Mouse (Mus musculus) neural tube, embryonic 14.5 days (tissue): ENCODE measurements around the gene Mgll. TPM values are rescaled to one million over a fixed set of nuclear protein-coding genes. Genes with fewer than 3 reads are reported as not detected.

ENCODE experiments used
- ATAC-seq: fragments of 200-750 bp; cut with Nextera tagmentation; 2 replicates; pipeline ENCODE4 v1.8.0; 2017; ENCODE audit warnings: low read depth, mild to moderate bottlenecking, moderate TSS enrichment, moderate library complexity
- H3K27ac ChIP-seq: fragments of 300-500 bp; sonication (generic); 2 replicates; pipeline ENCODE4 v1.5.1; 2014; ENCODE audit warnings: low read depth, mild to moderate bottlenecking, control low read depth, low read length, moderate library complexity, mixed read lengths
- H3K27me3 ChIP-seq: fragments of 300-500 bp; sonication (generic); 2 replicates; pipeline ENCODE4 v1.6.1; 2014; ENCODE audit warnings: low read length; ENCODE audit not compliant: control insufficient read depth, insufficient read depth
- H3K36me3 ChIP-seq: fragments of 300-500 bp; sonication (generic); 2 replicates; pipeline ENCODE4 v1.6.1; 2014; ENCODE audit warnings: low read length, mixed read lengths; ENCODE audit not compliant: control insufficient read depth, insufficient read depth
- H3K4me1 ChIP-seq: fragments of 300-500 bp; sonication (generic); 2 replicates; pipeline ENCODE4 v1.6.1; 2014; ENCODE audit warnings: low read length; ENCODE audit not compliant: control insufficient read depth, insufficient read depth
- H3K4me2 ChIP-seq: fragments of 300-500 bp; sonication (generic); 2 replicates; pipeline ENCODE4 v1.6.1; 2014; ENCODE audit warnings: mild to moderate bottlenecking, low read depth, low read length, control low read depth
- H3K4me3 ChIP-seq: fragments of 300-500 bp; sonication (generic); 2 replicates; pipeline ENCODE4 v1.5.1; 2014; ENCODE audit warnings: low read depth, low read length, control low read depth, mixed read lengths
- H3K9ac ChIP-seq: fragments of 300-500 bp; sonication (generic); replicated peaks from 2 replicates; pipeline ENCODE4 v1.6.1; 2014; ENCODE audit warnings: low read depth, mild to moderate bottlenecking, control low read depth, low read length, mixed read lengths
- H3K9me3 ChIP-seq: fragments of 300-500 bp; sonication (generic); 2 replicates; pipeline ENCODE4 v1.6.1; 2016; ENCODE audit warnings: low read length; ENCODE audit not compliant: control insufficient read depth
- WGBS: fragments of 180-500 bp; shearing (Covaris S2); extraction: QIAGEN DNeasy Blood & Tissue Kit; methylation state at CpG from one replicate; pipeline ENCODE4 v1.1.7; 2014; 5-methylcytosine and 5-hydroxymethylcytosine counted together
- polyA plus RNA-seq: library from polyadenylated mRNA; unstranded; fragments of >200 nt; fragmentation: Nextera tagmentation; extraction: Ambion mirVana; gene quantifications from 2 replicates; pipeline ENCODE4 v1.2.1, GENCODE M21; 2014

Mgll gene
- polyA plus RNA-seq, 1 experiment from 2014 or later: 73.4 TPM

GRCm38 (mm10) chr6:88829579-88829978 lies 105.4 kb downstream of the Mgll start:
- Histone ChIP-seq H3K27me3 (no peaks in the 10 kb centered on the region), H3K27ac (no peak overlapping the region), H3K36me3 (no peaks in the 10 kb centered on the region), H3K4me1 (peaks cover 8% of the 10 kb centered on the region; the same call in 1 of the 2 replicates), H3K9me3 (no peaks in the 10 kb centered on the region), H3K4me3 (no peak overlapping the region), H3K9ac (no peak overlapping the region), H3K4me2 (no peak overlapping the region)
- no peak for ATAC-seq
- 87% methylated on average over 4 of the region's 4 CpGs for WGBS

GRCm38 (mm10) chr6:88830112-88830702 lies 106.0 kb downstream of the Mgll start:
- no peak for ATAC-seq
- no peak overlapping the region for H3K9ac ChIP-seq
- WGBS: 84% methylated on average over 6 of the region's 6 CpGs

GRCm38 (mm10) chr6:88831456-88831855 lies 107.2 kb downstream of the Mgll start:
- Histone ChIP-seq H3K36me3 (0 out of 2 replicates have a peak, but pooled peaks cover 5% of the 10 kb centered on the region), H3K4me3 (no peak overlapping the region), H3K9ac (no peak overlapping the region), H3K27ac (no peak overlapping the region), H3K4me2 (no peak overlapping the region), H3K27me3 (no peaks in the 10 kb centered on the region), H3K9me3 (no peaks in the 10 kb centered on the region), H3K4me1 (peaks cover 8% of the 10 kb centered on the region; the same call in 1 of the 2 replicates)
- ATAC-seq: peak; percentile 62
- WGBS: 26% methylated on average over 8 of the region's 8 CpGs

More at GRCm38 (mm10) chr6:88830112-88830702, 106.0 kb downstream of the Mgll start:
- H3K4me2 ChIP-seq: no peak overlapping the region
- H3K4me1 ChIP-seq: peaks cover 8% of the 10 kb centered on the region; the same call in 1 of the 2 replicates
- no peak overlapping the region for H3K27ac ChIP-seq
- no peaks in the 10 kb centered on the region for H3K27me3 ChIP-seq
- no peaks in the 10 kb centered on the region for H3K36me3 ChIP-seq
- H3K4me3 ChIP-seq: no peak overlapping the region
- no peaks in the 10 kb centered on the region for H3K9me3 ChIP-seq

GRCm38 (mm10) chr6:88832663-88833062 lies 108.5 kb downstream of the Mgll start:
- peaks cover 9% of the 10 kb centered on the region for H3K36me3 ChIP-seq
- H3K27ac ChIP-seq: no peak overlapping the region
- peak; percentile 39; the same call in 1 of the 2 replicates for ATAC-seq
- no peaks in the 10 kb centered on the region for H3K27me3 ChIP-seq
- WGBS: 72% methylated on average over 5 of the region's 5 CpGs
- 0 out of 2 replicates have a peak, but pooled peaks cover 3% of the 10 kb centered on the region for H3K4me1 ChIP-seq
- no peaks in the 10 kb centered on the region for H3K9me3 ChIP-seq
- no peak overlapping the region for H3K4me3 ChIP-seq
- no peak overlapping the region for H3K9ac ChIP-seq
- no peak overlapping the region for H3K4me2 ChIP-seq

GRCm38 (mm10) chr6:88833340-88834140 lies 109.3 kb downstream of the Mgll start:
- no peak overlapping the region for H3K4me3 ChIP-seq
- no peaks in the 10 kb centered on the region for H3K9me3 ChIP-seq
- H3K27ac ChIP-seq: no peak overlapping the region
- H3K4me2 ChIP-seq: no peak overlapping the region
- 0 out of 2 replicates have a peak, but pooled peaks cover 2% of the 10 kb centered on the region for H3K4me1 ChIP-seq
- H3K27me3 ChIP-seq: no peaks in the 10 kb centered on the region
- H3K9ac ChIP-seq: no peak overlapping the region
- H3K36me3 ChIP-seq: peaks cover 18% of the 10 kb centered on the region
- no peak for ATAC-seq
- 83% methylated on average over 5 of the region's 5 CpGs for WGBS

GRCm38 (mm10) chr6:88835047-88835446 lies 110.8 kb downstream of the Mgll start:
- WGBS: 84% methylated on average over 5 of the region's 5 CpGs
- Histone ChIP-seq H3K27me3 (no peaks in the 10 kb centered on the region), H3K27ac (no peak overlapping the region), H3K9me3 (no peaks in the 10 kb centered on the region), H3K4me3 (no peak overlapping the region), H3K9ac (no peak overlapping the region), H3K4me1 (peaks cover 3% of the 10 kb centered on the region; the same call in 1 of the 2 replicates), H3K4me2 (no peak overlapping the region), H3K36me3 (peaks cover 22% of the 10 kb centered on the region)
- ATAC-seq: no peak

- WGBS: 82% methylated on average over 28 of the region's 28 CpGs
- Histone ChIP-seq H3K27ac (no peak overlapping the region), H3K4me1 (peaks cover 13% of the 10 kb centered on the region), H3K9me3 (no peaks in the 10 kb centered on the region), H3K4me2 (no peak overlapping the region), H3K4me3 (no peak overlapping the region), H3K9ac (no peak overlapping the region), H3K27me3 (no peaks in the 10 kb centered on the region), H3K36me3 (peaks cover 22% of the 10 kb centered on the region)
- no peak for ATAC-seq
Observed at GRCm38 (mm10) chr6:88836178-88836819, 112.1 kb downstream of the Mgll start.

- H3K9ac ChIP-seq: no peak overlapping the region
- no peak overlapping the region for H3K4me3 ChIP-seq
- H3K4me2 ChIP-seq: no peak overlapping the region
- peaks cover 15% of the 10 kb centered on the region for H3K4me1 ChIP-seq
- H3K27me3 ChIP-seq: no peaks in the 10 kb centered on the region
- peaks cover 22% of the 10 kb centered on the region for H3K36me3 ChIP-seq
- no peak overlapping the region for H3K27ac ChIP-seq
- WGBS: 89% methylated on average over 12 of the region's 12 CpGs
- no peak for ATAC-seq
- H3K9me3 ChIP-seq: no peaks in the 10 kb centered on the region
Observed at GRCm38 (mm10) chr6:88837999-88838398, 113.8 kb downstream of the Mgll start.

- H3K36me3 ChIP-seq: peaks cover 22% of the 10 kb centered on the region
Observed at GRCm38 (mm10) chr6:88838613-88839012, 114.4 kb downstream of the Mgll start.

More at GRCm38 (mm10) chr6:88838613-88839012, 114.4 kb downstream of the Mgll start:
- H3K9me3 ChIP-seq: no peaks in the 10 kb centered on the region
- peaks cover 17% of the 10 kb centered on the region for H3K4me1 ChIP-seq
- no peak overlapping the region for H3K4me3 ChIP-seq
- H3K27ac ChIP-seq: no peak overlapping the region
- no peak overlapping the region for H3K4me2 ChIP-seq
- ATAC-seq: no peak
- 97% methylated on average over 10 of the region's 10 CpGs for WGBS
- H3K27me3 ChIP-seq: no peaks in the 10 kb centered on the region
- H3K9ac ChIP-seq: no peak overlapping the region
